Mouse (Mus musculus) intestine, postnatal 0 days (tissue): ENCODE data around the gene Mllt10. TPM values are rescaled to one million over a fixed set of nuclear protein-coding genes. Genes with fewer than 3 reads are reported as not detected.

Experiments
- ATAC-seq: fragments of 200-750 bp; cut with Nextera tagmentation; 2 replicates; pipeline ENCODE4 v1.8.0; 2017; ENCODE audit warnings: mild to moderate bottlenecking, moderate TSS enrichment, moderate library complexity
- H3K27ac ChIP-seq: fragments of 300-500 bp; sonication (generic); 2 replicates; pipeline ENCODE4 v1.5.1; 2014; ENCODE audit warnings: mild to moderate bottlenecking, low read depth, low read length, moderate library complexity
- H3K27me3 ChIP-seq: fragments of 300-500 bp; sonication (generic); replicated peaks from 2 replicates; pipeline ENCODE4 v1.6.1; 2014; ENCODE audit warnings: low read length, mixed read lengths; ENCODE audit not compliant: control insufficient read depth, insufficient read depth
- H3K36me3 ChIP-seq: fragments of 300-500 bp; sonication (generic); 2 replicates; pipeline ENCODE4 v1.6.1; 2014; ENCODE audit warnings: mild to moderate bottlenecking, moderate library complexity; ENCODE audit not compliant: control insufficient read depth, insufficient read depth
- H3K4me1 ChIP-seq: fragments of 300-500 bp; sonication (generic); replicated peaks from 2 replicates; pipeline ENCODE4 v1.6.1; 2014; ENCODE audit warnings: antibody characterized with exemption, low read length, mixed read lengths; ENCODE audit not compliant: control insufficient read depth, insufficient read depth
- H3K4me2 ChIP-seq: fragments of 300-500 bp; sonication (generic); replicated peaks from 2 replicates; pipeline ENCODE4 v1.6.1; 2014; ENCODE audit warnings: low read depth, mild to moderate bottlenecking, moderate library complexity
- H3K4me3 ChIP-seq: fragments of 300-500 bp; sonication (generic); 2 replicates; pipeline ENCODE4 v1.5.1; 2014; ENCODE audit warnings: low read depth, low read length
- H3K9ac ChIP-seq: fragments of 300-500 bp; sonication (generic); 2 replicates; pipeline ENCODE4 v1.6.1; 2014; ENCODE audit warnings: mild to moderate bottlenecking, low read depth, low read length
- H3K9me3 ChIP-seq: fragments of 300-500 bp; sonication (generic); 2 replicates; pipeline ENCODE4 v1.6.1; 2016; ENCODE audit warnings: mixed run types; ENCODE audit not compliant: control insufficient read depth
- CTCF ChIP-seq: sonication (generic); IDR thresholded peaks from 2 replicates; pipeline ENCODE4 v1.5.1; 2016; ENCODE audit warnings: low read depth, mild to moderate bottlenecking, control low read depth, antibody characterized with exemption, moderate library complexity
- WGBS: fragments of 180-500 bp; shearing (Covaris S2); extraction: QIAGEN DNeasy Blood & Tissue Kit; methylation state at CpG from one replicate; pipeline ENCODE4 v1.1.7; 2014; 5-methylcytosine and 5-hydroxymethylcytosine counted together
- polyA plus RNA-seq: library from polyadenylated mRNA; unstranded; fragments of >200 nt; fragmentation: Nextera tagmentation; extraction: Ambion mirVana; gene quantifications from 2 replicates; pipeline ENCODE4 v1.2.1, GENCODE M21; 2015

Mllt10 gene
- polyA plus RNA-seq, 1 experiment from 2014 or later, result 22.6 TPM

DNA sequence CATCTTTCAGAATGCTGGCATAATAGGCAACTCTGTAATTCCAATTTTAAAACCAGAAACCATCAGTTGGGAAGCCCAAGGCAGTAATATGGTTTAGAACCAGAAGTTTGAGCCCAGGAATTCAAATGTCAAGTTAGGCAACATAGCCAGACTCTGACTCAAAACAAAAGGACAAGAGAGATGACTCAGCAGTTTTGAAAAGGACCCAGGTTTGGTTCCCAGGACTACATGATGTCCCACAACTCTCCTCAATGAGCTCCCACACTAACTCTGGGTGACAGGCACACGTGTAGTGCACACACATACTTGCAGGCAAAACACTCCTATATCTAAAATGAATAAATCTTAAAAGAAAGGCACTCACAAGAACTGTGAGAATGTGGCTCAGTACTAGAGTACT, 35.9 kb upstream of the Mllt10 start:
- Histone ChIP-seq H3K4me1 (no peaks in the 10 kb centered on the region), H3K27me3 (no peaks in the 10 kb centered on the region), H3K9ac (no peak overlapping the region), H3K4me3 (no peak overlapping the region), H3K9me3 (no peaks in the 10 kb centered on the region), H3K27ac (no peak overlapping the region), H3K4me2 (no peak overlapping the region), H3K36me3 (no peaks in the 10 kb centered on the region)
- TF ChIP-seq CTCF, result no peak
- ATAC-seq, result no peak
- 78% methylated on average over 1 of the region's 1 CpGs for WGBS

DNA sequence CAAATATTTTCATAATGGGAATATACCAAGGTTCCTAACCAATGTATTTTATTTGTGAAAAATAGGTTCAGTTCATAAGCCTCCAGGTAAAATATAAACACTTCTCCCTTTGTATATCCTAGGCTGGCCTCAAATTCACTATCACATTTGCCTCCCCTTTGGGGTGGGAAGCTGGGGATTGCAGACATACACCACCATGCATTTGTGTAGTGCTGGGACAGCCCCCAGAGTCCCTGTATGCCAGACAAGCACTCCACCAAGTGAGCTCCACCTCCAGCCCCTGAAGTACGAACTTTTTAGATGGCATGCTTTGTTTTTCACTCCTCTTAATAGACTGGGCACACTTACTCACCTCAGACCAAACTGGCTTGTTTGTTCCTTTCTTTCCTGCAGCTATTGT, 32.2 kb upstream of the Mllt10 start:
- ATAC-seq, result no peak
- Histone ChIP-seq H3K36me3 (no peaks in the 10 kb centered on the region), H3K9ac (no peak overlapping the region), H3K27me3 (no peaks in the 10 kb centered on the region), H3K4me1 (no peaks in the 10 kb centered on the region), H3K4me3 (no peak overlapping the region), H3K27ac (no peak overlapping the region), H3K4me2 (no peak overlapping the region), H3K9me3 (no peaks in the 10 kb centered on the region)
- no peak for TF ChIP-seq CTCF
- 63% methylated on average over 1 of the region's 1 CpGs for WGBS

DNA sequence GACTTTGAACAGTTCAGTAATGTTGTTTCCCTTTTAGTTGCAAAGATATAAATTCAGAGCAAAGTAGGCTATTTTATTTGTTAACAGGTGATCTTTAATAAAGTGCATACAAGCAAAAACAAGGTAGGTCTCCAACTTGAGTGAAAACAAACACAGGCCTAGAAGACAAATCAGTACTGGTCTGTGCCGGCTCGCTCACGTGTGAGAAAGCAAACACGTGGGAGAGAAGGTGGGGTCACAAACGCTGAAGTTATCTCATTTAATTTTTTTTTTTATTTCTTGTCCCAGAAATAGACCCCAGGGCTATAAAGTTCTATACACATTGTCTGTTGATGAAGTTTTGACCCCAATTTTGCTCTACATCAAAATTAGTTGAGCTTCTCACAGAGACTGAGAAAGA, 29.9 kb upstream of the Mllt10 start:
- H3K9ac ChIP-seq, result no peak overlapping the region
- H3K9me3 ChIP-seq, result no peaks in the 10 kb centered on the region
- H3K4me1 ChIP-seq, result no peaks in the 10 kb centered on the region
- no peaks in the 10 kb centered on the region for H3K36me3 ChIP-seq
- H3K27me3 ChIP-seq, result no peaks in the 10 kb centered on the region
- TF ChIP-seq CTCF, result no peak
- no peak for ATAC-seq
- no peak overlapping the region for H3K4me2 ChIP-seq
- H3K4me3 ChIP-seq, result no peak overlapping the region; the same call in 1 of the 2 replicates
- no peak overlapping the region for H3K27ac ChIP-seq
- WGBS, result 72% methylated on average over 5 of the region's 5 CpGs

DNA sequence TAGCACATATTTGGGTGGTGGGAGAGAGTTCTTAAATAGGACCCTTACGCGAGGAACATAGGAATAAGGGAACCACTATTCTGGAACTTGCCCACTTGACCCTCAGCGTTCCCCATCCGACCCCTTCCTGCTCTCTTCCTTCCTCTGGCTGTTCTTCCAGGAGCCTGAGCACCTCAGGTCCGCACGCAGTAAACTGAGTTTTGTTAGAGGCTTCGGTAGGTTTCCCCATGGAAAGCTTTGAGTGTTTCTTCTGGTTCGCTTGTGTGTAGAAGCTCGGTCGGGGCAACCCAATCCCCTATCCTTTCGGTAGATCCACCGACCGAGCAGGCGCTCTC, 29.3 kb upstream of the Mllt10 start:
- Histone ChIP-seq H3K4me1 (no peaks in the 10 kb centered on the region), H3K4me3 (peak overlapping the region; percentile 73), H3K9ac (peak overlapping the region; percentile 38; the same call in 1 of the 2 replicates), H3K36me3 (no peaks in the 10 kb centered on the region), H3K27me3 (no peaks in the 10 kb centered on the region), H3K9me3 (no peaks in the 10 kb centered on the region), H3K27ac (no peak overlapping the region), H3K4me2 (peak overlapping the region; percentile 98)
- no peak for ATAC-seq
- WGBS, result 5% methylated on average over 14 of the region's 14 CpGs
- no peak for TF ChIP-seq CTCF

DNA sequence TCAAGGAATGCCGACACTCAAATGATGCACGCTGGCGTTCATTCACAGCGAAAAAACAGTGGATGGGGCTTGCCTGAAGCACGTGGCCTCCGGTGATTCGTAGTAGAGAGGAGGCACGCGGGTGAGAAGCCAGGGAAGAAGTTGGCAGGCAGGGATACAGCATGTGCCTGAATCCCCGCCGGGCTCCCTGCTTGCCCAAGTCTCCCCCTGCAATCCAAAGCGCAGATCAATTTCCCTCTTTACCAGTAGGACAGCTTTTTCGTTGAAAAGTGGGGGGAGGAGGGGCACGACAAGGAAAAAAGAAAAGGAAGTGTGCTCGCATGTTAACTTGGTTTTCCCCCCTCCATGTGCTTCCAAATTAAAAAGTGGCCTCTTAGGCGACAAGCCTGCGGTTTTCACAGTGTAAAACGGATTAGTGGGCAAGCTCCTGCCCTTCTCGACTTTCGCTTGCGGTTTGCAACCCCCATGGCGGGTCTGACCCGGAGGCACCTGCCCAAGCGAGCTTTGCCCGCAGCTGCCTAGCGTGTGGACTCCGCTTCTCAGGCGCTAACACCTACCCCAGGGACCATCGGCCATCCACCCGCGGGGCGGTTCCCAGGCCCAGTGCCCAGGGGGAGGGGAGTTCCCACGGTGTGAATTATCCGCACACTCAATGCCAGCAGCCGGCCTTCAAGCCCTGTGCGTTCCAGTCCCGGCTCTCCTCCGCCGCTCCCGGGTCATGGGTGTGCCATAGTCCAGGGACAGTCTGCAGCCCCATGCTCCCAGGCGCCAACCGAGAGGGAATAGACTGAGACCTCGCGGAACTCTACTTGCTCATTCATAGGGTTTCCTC, 28.7 kb upstream of the Mllt10 start:
- no peaks in the 10 kb centered on the region for H3K27me3 ChIP-seq
- H3K4me3 ChIP-seq, result peak overlapping the region; percentile 73
- no peak for TF ChIP-seq CTCF
- H3K9me3 ChIP-seq, result no peaks in the 10 kb centered on the region
- peaks cover 5% of the 10 kb centered on the region for H3K4me1 ChIP-seq
- H3K4me2 ChIP-seq, result peak overlapping the region; percentile 98
- WGBS, result under 1% methylated on average over 44 of the region's 44 CpGs
- no peaks in the 10 kb centered on the region for H3K36me3 ChIP-seq
- H3K27ac ChIP-seq, result no peak overlapping the region
- no peak for ATAC-seq
- peak overlapping the region; percentile 38 for H3K9ac ChIP-seq

DNA sequence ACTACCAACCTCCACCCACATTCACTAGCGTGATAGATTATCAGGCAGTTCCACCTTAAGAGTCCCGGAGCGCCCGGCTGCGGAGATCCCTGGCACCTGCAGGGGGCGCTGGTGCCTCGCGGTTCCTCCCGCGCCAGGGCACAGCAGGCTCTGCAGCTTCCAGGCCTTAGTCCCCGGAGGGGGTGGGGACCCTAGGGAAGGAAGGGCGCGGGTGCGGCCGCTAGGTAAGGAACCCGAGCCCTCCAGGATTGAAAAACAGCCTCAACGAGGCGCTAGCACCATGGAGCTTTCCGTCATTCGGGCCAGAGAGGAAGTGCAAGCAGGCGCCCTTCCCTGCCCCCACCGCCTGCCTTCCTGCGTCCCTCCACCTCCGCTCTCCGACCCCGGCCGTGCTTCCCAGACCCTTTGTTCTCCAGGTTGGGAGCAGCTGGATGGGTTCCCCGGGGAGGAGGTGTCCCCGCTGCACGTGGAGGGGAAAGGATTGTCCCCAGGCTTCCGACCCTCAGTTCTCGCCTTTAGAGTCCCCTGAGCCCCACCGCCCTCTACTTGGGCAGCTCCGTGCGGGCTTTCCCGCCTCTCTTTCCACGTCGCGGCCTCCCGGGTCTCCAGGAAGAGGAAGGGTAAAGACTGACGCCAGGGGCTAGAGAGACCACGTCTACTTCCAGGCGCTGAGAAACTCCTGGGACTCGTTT, 27.4 kb upstream of the Mllt10 start:
- under 1% methylated on average over 44 of the region's 44 CpGs for WGBS
- Histone ChIP-seq H3K36me3 (no peaks in the 10 kb centered on the region), H3K4me1 (peaks cover 11% of the 10 kb centered on the region), H3K4me3 (peak overlapping the region; percentile 73), H3K9me3 (no peaks in the 10 kb centered on the region), H3K27me3 (no peaks in the 10 kb centered on the region), H3K9ac (peak overlapping the region; percentile 72), H3K4me2 (peak overlapping the region; percentile 98), H3K27ac (peak overlapping the region; percentile 90)
- peak; percentile 87 for ATAC-seq
- TF ChIP-seq CTCF, result peak; percentile 98
